Mouse (Mus musculus): ENCODE results near the gene Gm28044.
"Not testable (repeated sequence)": the region's sequence is repeated elsewhere in the genome, so short reads cannot be mapped to it uniquely, and the experiment has no call there.

Gm28044 gene

GRCm38 (mm10) chr13:67360131-67360744 is at the start of gene Gm28044, which contains the start of gene Zfp953:
Gm28044 (minus strand) TSS chr13:67360536.
Zfp953 (minus strand) TSS chr13:67360605.
- DNase-seq (ENCODE audit: low read depth, low spot score), result peak; percentile 90

GRCm38 (mm10) chr13:67399183-67399903 is 39.0 kb upstream of the Gm28044 start, which contains the start of gene Zfp429:
Zfp429 (minus strand) TSS chr13:67399819.
- DNase-seq (ENCODE audit: low read depth, low spot score), result peak; percentile 55

- not testable (repeated sequence) for DNase-seq (ENCODE audit: low read depth, low spot score)
Observed at GRCm38 (mm10) chr13:67376255-67376654, 15.9 kb upstream of the Gm28044 start.

- peak; percentile 85 for DNase-seq (ENCODE audit: low read depth, low spot score)
Observed at GRCm38 (mm10) chr13:67375050-67375911, 14.9 kb upstream of the Gm28044 start, which contains the start of the genes Gm28041 and Zfp456. Gm28041 (minus strand) TSS chr13:67375733. Zfp456 (minus strand) TSS chr13:67375810.

GRCm38 (mm10) chr13:67351854-67352253 is 8.5 kb downstream of the Gm28044 start:
- DNase-seq (ENCODE audit: low read depth, low spot score), result no peak

- DNase-seq (ENCODE audit: low read depth, low spot score), result no peak
Observed at GRCm38 (mm10) chr13:67343422-67343821, 16.9 kb downstream of the Gm28044 start.

- no peak for DNase-seq (ENCODE audit: low read depth, low spot score)
Observed at GRCm38 (mm10) chr13:67332877-67333276, 27.5 kb downstream of the Gm28044 start.

- peak; percentile 92 for DNase-seq (ENCODE audit: low read depth, low spot score)
Observed at GRCm38 (mm10) chr13:67332019-67332724, 28.2 kb downstream of the Gm28044 start, which contains the start of gene Zfp595. Zfp595 (minus strand) TSS chr13:67332570.

- DNase-seq (ENCODE audit: low read depth, low spot score), result peak; percentile 39
Observed at GRCm38 (mm10) chr13:67306718-67307117, 53.6 kb downstream of the Gm28044 start.

- peak; percentile 92 for DNase-seq (ENCODE audit: low read depth, low spot score)
Observed at GRCm38 (mm10) chr13:67305822-67306672, 54.3 kb downstream of the Gm28044 start, which contains the start of gene Zfp457. Zfp457 (minus strand) TSS chr13:67306485.

GRCm38 (mm10) chr13:67278314-67278713 is 82.0 kb downstream of the Gm28044 start, which contains the start of gene Zfp458:
Zfp458 (minus strand) TSS chr13:67278466.
- DNase-seq (ENCODE audit: low read depth, low spot score), result peak; percentile 90

GRCm38 (mm10) chr13:67269383-67270065 is 90.8 kb downstream of the Gm28044 start:
- not testable (repeated sequence) for DNase-seq (ENCODE audit: low read depth, low spot score)

- DNase-seq (ENCODE audit: low read depth, low spot score), result peak; percentile 91
Observed at GRCm38 (mm10) chr13:67268568-67269369, 91.6 kb downstream of the Gm28044 start.
